Mouse (Mus musculus): ENCODE measurements around the gene Itpr1. TPM values are rescaled to one million over a fixed set of nuclear protein-coding genes. Genes with fewer than 3 reads are reported as not detected.

Gene Itpr1
- polyA plus RNA-seq, 1 experiment: not detected

DNA sequence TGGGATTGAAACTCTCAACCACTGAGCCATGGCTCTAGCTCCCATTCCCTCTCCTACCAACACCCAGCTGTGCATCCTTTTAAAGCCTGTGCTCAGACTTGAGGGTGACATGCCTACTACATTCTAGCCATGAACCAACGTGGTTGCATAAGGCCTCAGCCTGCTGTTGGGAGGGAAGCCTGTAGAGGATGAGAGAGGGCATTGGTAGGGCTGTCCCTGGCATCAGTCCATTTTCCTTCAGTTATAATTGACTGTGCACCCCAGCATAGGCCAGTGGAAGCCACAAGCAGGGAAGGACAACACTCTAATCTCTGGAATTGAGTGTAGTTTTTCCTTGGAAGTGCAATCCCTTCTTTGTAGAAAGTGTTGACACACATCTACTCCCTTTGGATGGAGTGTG, 233.9 kb downstream of the Itpr1 start:
- Histone ChIP-seq H3K4me1 (ENCODE audit: control insufficient read depth, insufficient read depth, low read length) (peaks cover 15% of the 10 kb centered on the region), H3K27ac (ENCODE audit: insufficient read depth, low read depth, low read length) (no peak overlapping the region), H3K4me3 (ENCODE audit: insufficient read depth, low read depth, low read length) (no peak overlapping the region)
- no peak for TF ChIP-seq CTCF (IDR thresholded peaks at IDR 0.05; ENCODE audit: insufficient read depth, low read depth, low read length)
- no peak for TF ChIP-seq POLR2A (IDR thresholded peaks at IDR 0.05; ENCODE audit: insufficient read depth, low read depth, low read length)
- 61% methylated on average over 1 of the region's 1 CpGs for WGBS

- 51% methylated on average over 8 of the region's 8 CpGs for WGBS
- peaks cover 15% of the 10 kb centered on the region for H3K4me1 ChIP-seq (ENCODE audit: control insufficient read depth, insufficient read depth, low read length)
- 0 out of 2 replicates have a peak overlapping the region, but pooled peaks have one; percentile 1 for H3K27ac ChIP-seq (ENCODE audit: insufficient read depth, low read depth, low read length)
- no peak overlapping the region for H3K4me3 ChIP-seq (ENCODE audit: insufficient read depth, low read depth, low read length)
- TF ChIP-seq POLR2A (IDR thresholded peaks at IDR 0.05; ENCODE audit: insufficient read depth, low read depth, low read length): no peak
- no peak for TF ChIP-seq CTCF (IDR thresholded peaks at IDR 0.05; ENCODE audit: insufficient read depth, low read depth, low read length)
Observed at GRCm38 (mm10) chr6:108447179-108447845, 234.4 kb downstream of the Itpr1 start.

DNA sequence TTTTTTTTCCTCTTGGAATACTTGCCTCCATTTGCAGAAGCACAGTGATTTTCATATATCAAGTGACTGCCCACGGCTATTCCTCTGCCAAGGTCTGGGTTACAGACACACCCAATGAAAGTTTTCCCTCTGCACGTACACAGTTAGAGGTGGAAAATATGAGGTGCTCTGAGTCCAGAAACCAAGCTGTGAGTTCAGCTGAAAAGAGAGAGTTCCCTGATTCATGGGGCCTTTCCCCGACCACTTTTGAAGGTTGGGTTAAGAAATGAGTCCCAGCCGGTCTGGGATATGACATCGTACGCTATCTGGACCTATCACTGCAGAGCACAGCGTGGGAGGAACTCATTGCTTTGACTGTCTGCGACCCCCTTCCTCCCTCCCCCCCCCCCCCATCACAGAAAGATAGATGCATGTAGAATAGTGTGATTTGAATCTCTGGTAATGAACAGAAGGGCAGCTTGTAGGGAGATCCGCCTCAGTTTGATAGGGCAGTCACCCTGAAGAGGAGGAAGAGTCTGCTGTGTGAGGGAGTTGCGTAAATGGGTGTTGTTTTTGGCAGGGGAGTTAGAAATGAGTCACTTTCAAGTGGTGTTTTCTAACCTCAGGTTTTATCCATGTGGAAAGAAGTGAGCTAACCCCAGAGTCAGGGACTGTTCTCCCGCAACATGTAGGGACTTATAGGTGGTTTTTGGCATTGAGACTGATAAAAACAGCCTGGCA, 235.3 kb downstream of the Itpr1 start:
- WGBS: 38% methylated on average over 11 of the region's 11 CpGs
- H3K4me1 ChIP-seq (ENCODE audit: control insufficient read depth, insufficient read depth, low read length): peaks cover 15% of the 10 kb centered on the region
- H3K4me3 ChIP-seq (ENCODE audit: insufficient read depth, low read depth, low read length): no peak overlapping the region
- peak overlapping the region; percentile 69; the same call in 1 of the 2 replicates for H3K27ac ChIP-seq (ENCODE audit: insufficient read depth, low read depth, low read length)
- TF ChIP-seq CTCF (IDR thresholded peaks at IDR 0.05; ENCODE audit: insufficient read depth, low read depth, low read length) (no peak), POLR2A (IDR thresholded peaks at IDR 0.05; ENCODE audit: insufficient read depth, low read depth, low read length) (no peak)

- Histone ChIP-seq H3K4me1 (ENCODE audit: control insufficient read depth, insufficient read depth, low read length) (peaks cover 16% of the 10 kb centered on the region), H3K27ac (ENCODE audit: insufficient read depth, low read depth, low read length) (no peak overlapping the region), H3K4me3 (ENCODE audit: insufficient read depth, low read depth, low read length) (no peak overlapping the region)
- TF ChIP-seq POLR2A (IDR thresholded peaks at IDR 0.05; ENCODE audit: insufficient read depth, low read depth, low read length) (no peak), CTCF (IDR thresholded peaks at IDR 0.05; ENCODE audit: insufficient read depth, low read depth, low read length) (no peak)
- 78% methylated on average over 2 of the region's 2 CpGs for WGBS
Observed at GRCm38 (mm10) chr6:108448864-108449263, 236.0 kb downstream of the Itpr1 start.

- 95% methylated on average over 2 of the region's 2 CpGs for WGBS
- Histone ChIP-seq H3K4me3 (ENCODE audit: insufficient read depth, low read depth, low read length) (no peak overlapping the region), H3K27ac (ENCODE audit: insufficient read depth, low read depth, low read length) (no peak overlapping the region), H3K4me1 (ENCODE audit: control insufficient read depth, insufficient read depth, low read length) (peaks cover 29% of the 10 kb centered on the region)
- TF ChIP-seq CTCF (IDR thresholded peaks at IDR 0.05; ENCODE audit: insufficient read depth, low read depth, low read length): no peak
- no peak for TF ChIP-seq POLR2A (IDR thresholded peaks at IDR 0.05; ENCODE audit: insufficient read depth, low read depth, low read length)
Observed at GRCm38 (mm10) chr6:108451536-108451935, 238.6 kb downstream of the Itpr1 start.

GRCm38 (mm10) chr6:108453618-108454017, 240.7 kb downstream of the Itpr1 start:
- 82% methylated on average over 5 of the region's 5 CpGs for WGBS

GRCm38 (mm10) chr6:108454061-108454891, 241.4 kb downstream of the Itpr1 start:
- TF ChIP-seq CTCF (IDR thresholded peaks at IDR 0.05; ENCODE audit: insufficient read depth, low read depth, low read length): no peak
- TF ChIP-seq POLR2A (IDR thresholded peaks at IDR 0.05; ENCODE audit: insufficient read depth, low read depth, low read length): no peak
- Histone ChIP-seq H3K4me3 (ENCODE audit: insufficient read depth, low read depth, low read length) (no peak overlapping the region), H3K27ac (ENCODE audit: insufficient read depth, low read depth, low read length) (peak overlapping the region; percentile 97), H3K4me1 (ENCODE audit: control insufficient read depth, insufficient read depth, low read length) (peaks cover 39% of the 10 kb centered on the region)
- WGBS: 42% methylated on average over 16 of the region's 16 CpGs

More at GRCm38 (mm10) chr6:108453618-108454017, 240.7 kb downstream of the Itpr1 start:
- no peak for TF ChIP-seq CTCF (IDR thresholded peaks at IDR 0.05; ENCODE audit: insufficient read depth, low read depth, low read length)
- no peak for TF ChIP-seq POLR2A (IDR thresholded peaks at IDR 0.05; ENCODE audit: insufficient read depth, low read depth, low read length)
- Histone ChIP-seq H3K27ac (ENCODE audit: insufficient read depth, low read depth, low read length) (peak overlapping the region; percentile 65), H3K4me3 (ENCODE audit: insufficient read depth, low read depth, low read length) (no peak overlapping the region), H3K4me1 (ENCODE audit: control insufficient read depth, insufficient read depth, low read length) (peaks cover 33% of the 10 kb centered on the region)

DNA sequence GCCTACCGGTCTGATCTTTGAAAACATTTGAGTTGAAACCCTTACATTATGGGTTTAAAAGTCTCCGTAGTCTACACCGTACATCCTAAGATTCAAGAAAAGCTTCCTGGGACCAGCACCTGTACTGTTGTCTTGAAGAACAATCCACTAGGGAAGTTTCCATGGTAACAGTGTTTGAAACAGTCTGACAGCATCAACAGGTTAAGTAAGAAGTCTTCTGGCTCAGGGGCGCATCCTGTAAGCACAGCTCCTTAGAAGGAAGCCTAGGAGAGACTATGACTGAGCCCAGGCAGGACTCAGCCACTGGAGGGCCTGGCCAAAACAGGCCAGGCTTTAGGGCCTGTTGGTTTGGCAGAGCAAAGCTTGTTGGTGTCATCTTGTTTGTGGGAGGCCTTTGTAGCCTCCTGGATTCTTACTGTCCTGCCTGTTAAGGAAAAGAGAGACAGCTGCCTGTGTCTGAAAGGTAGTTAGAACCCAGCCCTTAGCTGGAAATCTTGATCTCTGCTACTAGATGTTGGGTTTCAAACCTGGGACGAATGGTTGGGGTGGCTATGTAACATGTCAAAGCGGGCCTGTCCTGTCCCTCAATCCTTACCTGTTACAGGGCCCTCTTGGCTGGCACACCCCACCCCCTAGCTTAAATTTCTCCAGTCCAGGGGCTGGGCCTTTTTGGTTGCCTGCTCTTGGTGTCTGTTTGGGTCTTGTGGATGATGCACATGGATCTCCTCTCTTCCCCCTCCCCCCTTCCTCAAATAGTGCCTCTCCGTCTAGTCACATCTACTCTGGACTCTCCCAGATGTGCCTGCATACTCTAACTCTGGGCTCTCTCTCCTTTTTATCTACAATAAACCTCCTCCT, 242.3 kb downstream of the Itpr1 start:
- no peak for TF ChIP-seq POLR2A (IDR thresholded peaks at IDR 0.05; ENCODE audit: insufficient read depth, low read depth, low read length)
- no peak for TF ChIP-seq CTCF (IDR thresholded peaks at IDR 0.05; ENCODE audit: insufficient read depth, low read depth, low read length)
- WGBS: 83% methylated on average over 7 of the region's 7 CpGs
- H3K27ac ChIP-seq (ENCODE audit: insufficient read depth, low read depth, low read length): peak overlapping the region; percentile 97
- H3K4me3 ChIP-seq (ENCODE audit: insufficient read depth, low read depth, low read length): no peak overlapping the region
- H3K4me1 ChIP-seq (ENCODE audit: control insufficient read depth, insufficient read depth, low read length): peaks cover 42% of the 10 kb centered on the region

All from olfactory bulb, adult 2 months (tissue).